Mouse (Mus musculus) B cell, adult (primary cell): Measurements from ENCODE around the gene Nudcd3. TPM values are rescaled to one million over a fixed set of nuclear protein-coding genes. Genes with fewer than 3 reads are reported as not detected.

Experiments
- total RNA-seq: library from RNA; stranded (reverse); gene quantifications from 4 replicates; pipeline ENCODE4 v1.2.4, GENCODE M21; 2023; ENCODE audit not compliant: inconsistent age

The Nudcd3 gene
- total RNA-seq = 57.9 to 59.4 TPM (median 58.6 TPM) in 4 replicates

GRCm38 (mm10) chr11:6200087-6200569, at the start of gene Nudcd3:
Gene Nudcd3 (minus strand): TSS chr11:6200415.

DNA sequence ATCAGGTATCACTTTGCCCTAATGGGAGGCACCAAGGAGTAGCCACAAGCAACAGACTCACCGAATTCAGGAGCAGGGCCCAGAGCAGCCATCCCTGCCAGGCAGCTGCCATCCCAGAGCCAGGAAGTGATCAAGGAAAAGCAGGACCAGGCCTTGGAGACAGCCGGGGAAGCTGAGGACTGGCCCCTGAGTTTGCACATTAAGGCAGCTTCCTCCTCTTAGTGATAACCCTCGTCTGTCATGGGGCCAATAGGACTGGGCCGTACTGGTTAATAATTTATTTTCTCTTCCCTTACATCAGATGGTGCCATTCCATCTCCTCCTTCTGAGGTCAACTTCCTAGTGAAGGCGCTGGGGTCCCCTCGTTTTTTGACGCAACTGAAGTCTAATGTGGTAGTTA, 29.8 kb upstream of the Nudcd3 start, which contains the start of gene Npc1l1:
Gene Npc1l1 (minus strand): TSS at position 132 of the 400 bp plus-strand sequence.

DNA sequence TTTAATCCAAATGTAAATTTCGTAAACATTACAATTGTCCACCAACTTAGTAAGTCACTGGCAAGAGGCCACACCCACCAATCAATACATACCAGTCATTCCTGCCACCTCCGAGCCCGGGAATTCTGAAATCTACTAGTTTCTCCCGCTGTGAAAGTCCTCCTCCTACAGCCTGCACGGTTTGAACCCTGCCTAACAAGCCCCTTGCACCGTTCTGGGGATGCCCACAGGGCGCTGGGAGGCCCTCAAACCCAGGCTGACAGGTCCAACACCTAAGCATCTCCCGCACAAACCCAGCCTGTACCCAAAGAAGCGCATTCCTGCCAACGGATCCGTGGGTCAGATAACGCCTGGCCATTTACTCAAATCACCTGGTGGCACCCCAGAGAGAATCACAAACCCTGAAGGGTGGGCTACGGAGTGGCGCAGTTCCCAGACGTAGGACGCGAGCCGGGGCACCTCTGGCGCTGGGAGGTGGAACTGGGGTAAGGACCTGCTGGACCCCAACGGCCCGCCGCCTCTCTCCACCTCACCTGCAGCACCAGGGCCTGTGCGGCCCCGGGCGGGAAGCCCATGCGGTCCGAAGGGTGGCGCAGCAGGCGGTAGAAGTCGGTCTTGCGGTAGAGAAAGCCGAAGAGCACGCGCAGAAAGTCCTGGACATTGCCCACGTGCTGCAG, 667 bp downstream of the Nudcd3 start, which contains the start of gene A730071L15Rik:
Gene A730071L15Rik (plus strand): TSS at position 620 of the 677 bp plus-strand sequence.

DNA sequence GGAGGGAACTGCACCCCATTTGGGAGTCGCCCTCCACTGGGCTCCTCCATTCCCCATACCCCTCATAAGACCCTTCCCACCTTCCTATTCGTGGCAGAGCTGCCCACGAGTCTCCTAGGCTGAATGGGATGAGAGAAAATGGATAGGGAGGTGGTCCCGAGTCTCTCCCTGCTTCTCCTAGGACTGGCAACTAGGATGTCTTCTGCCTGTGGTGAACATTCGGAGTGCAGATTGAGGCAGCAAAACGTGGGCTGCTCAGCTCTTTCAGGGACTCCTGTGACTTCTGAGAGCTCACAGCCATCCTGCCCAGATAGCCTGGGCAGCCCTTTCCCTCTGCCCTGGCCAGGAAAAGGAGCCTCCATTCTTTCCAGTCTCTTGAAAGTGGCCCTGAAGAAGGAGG, 134.0 kb downstream of the Nudcd3 start, which contains the start of gene Camk2b:
Gene Camk2b (minus strand): TSS at position 187 of the 400 bp plus-strand sequence.

Other genes with a start within 250 kb of the Nudcd3 start
- 62.4 to 71.8 TPM (median 67.9 TPM) in 4 replicates for gene Ykt6, start 244.7 kb downstream of the Nudcd3 start, total RNA-seq
- 0.39 to 0.75 TPM (median 0.65 TPM) in 4 replicates for gene Camk2b, start 134.1 kb downstream of the Nudcd3 start, total RNA-seq
- gene A730071L15Rik, start 386 bp downstream of the Nudcd3 start, total RNA-seq = 0.32 to 0.93 TPM (median 0.75 TPM) in 4 replicates
- 0.27 TPM in 1 of 4 replicates, not detected in the others for gene Npc1l1, start 29.7 kb upstream of the Nudcd3 start, total RNA-seq
- gene Ddx56, start 67.4 kb upstream of the Nudcd3 start, total RNA-seq = 62.6 to 79.0 TPM (median 74.7 TPM) in 4 replicates
- gene Tmed4, start 74.5 kb upstream of the Nudcd3 start, total RNA-seq = 34.2 to 42.9 TPM (median 38.0 TPM) in 4 replicates
- 182 to 192 TPM (median 187 TPM) in 4 replicates for gene Ogdh, start 91.2 kb upstream of the Nudcd3 start, total RNA-seq
- gene Zmiz2, start 188.7 kb upstream of the Nudcd3 start, total RNA-seq = 156 to 179 TPM (median 172 TPM) in 4 replicates
- 1,109 to 1,160 TPM (median 1,157 TPM) in 4 replicates for gene Ppia, start 215.0 kb upstream of the Nudcd3 start, total RNA-seq
- 48.2 to 60.5 TPM (median 58.2 TPM) in 4 replicates for gene H2afv, start 244.0 kb upstream of the Nudcd3 start, total RNA-seq